Mouse (Mus musculus) thymus, postnatal 10 days (tissue): ENCODE measurements around the gene Nfkbil1.
"Not testable (repeated sequence)": the region's sequence is repeated elsewhere in the genome, so short reads cannot be mapped to it uniquely, and the experiment has no call there.

Source experiments
- DNase-seq, 2 experiments: peaks; one replicate each; pipeline ENCODE4 v3.0.0; 2021; ENCODE audit warnings: low spot score in 2 of 2

Gene Nfkbil1

GRCm38 (mm10) chr17:35237504-35237903 is 1.9 kb upstream of the Nfkbil1 start:
- no peak for DNase-seq

DNA sequence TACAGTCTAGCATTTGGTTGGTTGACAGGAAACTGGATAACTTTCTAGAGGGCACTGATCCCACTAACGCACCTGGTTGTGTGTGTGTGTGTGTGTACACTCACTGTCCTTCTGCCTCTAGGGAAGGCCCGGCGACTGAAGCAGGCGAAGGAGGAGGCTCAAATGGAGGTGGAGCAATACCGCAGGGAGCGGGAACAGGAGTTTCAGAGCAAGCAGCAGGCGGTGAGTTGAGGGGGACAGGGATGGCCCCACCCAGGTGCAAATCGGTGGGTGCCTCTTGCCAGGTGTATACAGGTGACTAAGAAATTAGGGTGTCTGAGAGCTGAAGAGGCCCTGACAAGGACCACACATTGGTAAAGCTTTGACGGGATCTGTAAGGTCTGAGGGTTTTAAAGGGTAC is 1.4 kb upstream of the Nfkbil1 start:
- no peak for DNase-seq

DNA sequence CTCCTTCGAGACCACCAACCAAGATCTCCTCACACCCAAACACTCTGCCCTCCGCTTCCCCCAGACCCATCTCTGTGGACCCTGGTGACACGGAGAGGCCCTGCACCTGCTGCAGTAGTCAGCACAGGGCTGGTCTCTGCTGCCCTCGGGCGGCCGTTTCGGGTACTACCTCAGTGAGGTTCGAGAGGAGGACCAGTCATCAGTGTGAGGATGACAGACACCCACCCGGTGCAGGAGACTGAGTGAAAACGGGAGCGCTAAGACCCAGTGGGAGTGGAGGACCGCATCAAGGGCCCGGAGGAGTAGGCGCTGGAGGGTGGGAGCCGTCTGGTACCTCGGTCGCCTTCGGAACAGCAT is 776 bp upstream of the Nfkbil1 start:
- peak; percentile 97 to 100 for DNase-seq

- peak in 1 of 2 experiments; percentile 47 for DNase-seq
Measured at GRCm38 (mm10) chr17:35234903-35235302, 689 bp downstream of the Nfkbil1 start.

DNA sequence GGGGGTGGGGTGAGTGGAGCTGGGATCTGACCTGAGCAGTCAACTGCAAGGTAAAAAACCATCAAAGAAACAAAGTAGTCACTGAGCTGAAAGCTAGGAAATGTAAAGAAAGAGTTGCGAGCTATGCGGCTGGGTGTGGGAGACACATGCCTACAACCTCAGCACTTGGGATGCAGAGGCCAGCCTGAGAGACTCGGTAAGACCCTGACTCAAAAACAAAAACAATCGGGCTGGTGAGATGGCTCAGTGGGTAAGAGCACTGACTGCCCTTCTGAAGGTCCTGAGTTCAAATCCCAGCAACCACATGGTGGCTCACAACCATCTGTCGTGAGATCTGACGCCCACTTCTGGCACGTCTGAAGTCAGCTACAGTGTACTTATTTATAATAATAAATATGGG is 1.5 kb downstream of the Nfkbil1 start:
- not testable (repeated sequence) for DNase-seq

DNA sequence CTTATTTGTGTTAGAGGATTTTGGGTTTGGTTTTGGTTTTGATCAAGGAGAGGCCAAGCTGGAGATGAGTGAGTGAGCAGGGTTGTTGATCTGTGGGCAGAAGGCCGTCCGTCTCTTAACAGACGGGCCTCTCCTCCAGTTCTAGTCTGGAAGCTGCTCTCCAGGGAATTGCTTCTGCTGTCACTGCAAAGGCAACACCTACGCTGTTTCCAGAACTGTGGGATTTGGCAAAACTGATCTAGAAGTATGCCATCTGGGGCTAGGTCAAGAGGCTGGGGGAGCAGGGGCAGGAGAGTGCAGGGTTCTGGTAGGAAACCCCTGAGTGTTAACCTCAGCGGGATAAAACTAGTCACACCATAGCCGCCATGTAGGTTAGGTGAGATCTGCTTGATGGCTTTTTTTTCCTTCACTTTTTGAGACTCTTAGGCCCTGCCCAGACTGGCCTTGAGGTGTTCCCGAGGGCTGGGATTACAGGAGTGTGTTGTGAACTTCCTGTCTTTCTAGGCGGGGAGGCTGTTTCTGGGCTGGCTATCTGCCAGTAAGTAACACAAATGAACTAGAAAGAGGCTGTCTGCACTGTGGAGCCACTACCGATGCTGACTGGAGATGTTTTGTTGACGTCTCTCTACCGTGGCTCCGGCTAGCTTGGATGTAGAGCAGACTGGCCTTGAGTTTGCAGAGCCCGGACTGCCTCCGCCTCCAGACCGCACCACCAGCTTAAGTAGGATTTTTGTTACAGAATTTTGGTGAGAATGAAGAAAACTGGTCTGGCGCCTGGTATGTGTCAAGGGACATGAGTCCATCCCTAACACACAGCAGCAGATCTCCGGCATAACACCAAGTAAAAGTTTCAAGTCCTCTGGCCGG is 2.2 kb downstream of the Nfkbil1 start, which contains the start of gene Atp6v1g2:
Gene Atp6v1g2 (plus strand): TSS at position 547 of the 867 bp plus-strand sequence.
- DNase-seq: no peak

DNA sequence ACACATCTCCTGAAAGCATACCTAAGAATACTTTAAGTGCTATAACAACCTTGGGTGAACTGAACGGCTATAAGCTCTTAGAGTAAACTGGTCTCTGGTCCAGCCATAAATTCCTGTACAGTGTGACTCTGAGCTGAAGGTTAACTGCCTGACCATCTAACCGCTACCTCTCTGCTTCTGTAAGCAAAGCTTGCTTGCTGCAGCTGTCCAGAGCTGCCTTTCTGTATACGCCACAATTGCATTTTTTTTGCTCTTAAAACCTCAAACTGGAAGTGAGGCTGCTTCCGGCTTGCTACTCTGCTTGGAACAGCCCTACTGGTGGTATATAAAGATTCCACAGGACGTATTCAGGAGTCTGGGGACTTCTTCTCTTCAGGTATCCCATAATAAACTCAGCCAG is 2.9 kb downstream of the Nfkbil1 start:
- peak; percentile 54 to 62 for DNase-seq

GRCm38 (mm10) chr17:35232043-35232442 is 3.5 kb downstream of the Nfkbil1 start:
- DNase-seq: peak; percentile 76 to 91

- no peak for DNase-seq
Measured at GRCm38 (mm10) chr17:35231022-35231421, 4.6 kb downstream of the Nfkbil1 start.

GRCm38 (mm10) chr17:35226561-35227046 is 9.0 kb downstream of the Nfkbil1 start:
- peak; percentile 39 to 51 for DNase-seq

DNA sequence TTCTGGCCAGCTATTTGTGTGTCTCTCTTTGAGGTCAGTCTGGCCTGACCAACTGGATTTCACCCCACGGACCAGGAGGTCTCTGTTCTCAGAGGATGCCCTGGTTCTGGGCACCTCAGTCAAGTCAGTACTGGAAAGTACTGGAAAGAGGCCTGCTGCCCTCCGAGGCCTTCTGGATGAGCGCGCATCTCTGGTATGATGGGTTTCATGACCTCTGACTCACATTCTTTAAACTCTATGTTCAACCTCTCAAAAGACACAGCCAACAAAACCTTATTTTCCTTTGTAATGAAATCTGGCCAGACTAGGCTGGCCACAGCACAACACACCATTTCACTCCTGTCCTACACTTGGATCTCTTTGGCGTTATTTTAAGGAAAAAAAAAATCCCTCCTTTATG is 10.1 kb downstream of the Nfkbil1 start:
- no peak for DNase-seq

GRCm38 (mm10) chr17:35224641-35225040 is 11.0 kb downstream of the Nfkbil1 start:
- DNase-seq: no peak

GRCm38 (mm10) chr17:35222299-35222698 is 13.3 kb downstream of the Nfkbil1 start:
- peak; percentile 65 to 67 for DNase-seq

GRCm38 (mm10) chr17:35220156-35220952 is 15.2 kb downstream of the Nfkbil1 start, which contains the start of gene Gm16181:
Gene Gm16181, plus strand, starts transcription at chr17:35220834.
- no peak for DNase-seq

DNA sequence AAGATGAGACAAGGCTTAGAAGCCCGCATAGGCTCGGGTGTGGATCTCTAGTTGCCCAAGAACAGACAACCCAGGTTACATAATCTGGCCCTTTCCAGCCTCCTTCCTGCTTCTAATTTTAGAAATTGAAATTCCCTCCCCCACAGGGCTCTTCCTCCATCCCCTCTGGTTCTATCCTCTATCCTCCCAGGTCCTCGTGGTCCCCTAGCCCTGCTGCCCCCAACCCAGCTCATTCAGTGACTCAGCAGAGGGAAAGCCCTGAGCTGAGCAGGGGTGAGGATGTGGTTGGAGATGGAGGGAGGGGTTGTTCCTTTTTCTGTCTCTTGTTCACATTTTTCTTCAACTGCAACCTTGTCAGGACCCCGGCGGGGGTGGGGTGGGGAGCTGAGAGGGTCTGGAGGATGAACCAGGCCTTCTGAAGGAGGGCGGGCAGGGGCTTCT is 16.0 kb downstream of the Nfkbil1 start:
- peak; percentile 66 to 69 for DNase-seq

- DNase-seq: peak; percentile 30 to 48
Measured at GRCm38 (mm10) chr17:35218516-35219193, 16.9 kb downstream of the Nfkbil1 start.

GRCm38 (mm10) chr17:35213071-35213470 is 22.5 kb downstream of the Nfkbil1 start:
- no peak for DNase-seq

GRCm38 (mm10) chr17:35210593-35210992 is 25.0 kb downstream of the Nfkbil1 start:
- no peak for DNase-seq

DNA sequence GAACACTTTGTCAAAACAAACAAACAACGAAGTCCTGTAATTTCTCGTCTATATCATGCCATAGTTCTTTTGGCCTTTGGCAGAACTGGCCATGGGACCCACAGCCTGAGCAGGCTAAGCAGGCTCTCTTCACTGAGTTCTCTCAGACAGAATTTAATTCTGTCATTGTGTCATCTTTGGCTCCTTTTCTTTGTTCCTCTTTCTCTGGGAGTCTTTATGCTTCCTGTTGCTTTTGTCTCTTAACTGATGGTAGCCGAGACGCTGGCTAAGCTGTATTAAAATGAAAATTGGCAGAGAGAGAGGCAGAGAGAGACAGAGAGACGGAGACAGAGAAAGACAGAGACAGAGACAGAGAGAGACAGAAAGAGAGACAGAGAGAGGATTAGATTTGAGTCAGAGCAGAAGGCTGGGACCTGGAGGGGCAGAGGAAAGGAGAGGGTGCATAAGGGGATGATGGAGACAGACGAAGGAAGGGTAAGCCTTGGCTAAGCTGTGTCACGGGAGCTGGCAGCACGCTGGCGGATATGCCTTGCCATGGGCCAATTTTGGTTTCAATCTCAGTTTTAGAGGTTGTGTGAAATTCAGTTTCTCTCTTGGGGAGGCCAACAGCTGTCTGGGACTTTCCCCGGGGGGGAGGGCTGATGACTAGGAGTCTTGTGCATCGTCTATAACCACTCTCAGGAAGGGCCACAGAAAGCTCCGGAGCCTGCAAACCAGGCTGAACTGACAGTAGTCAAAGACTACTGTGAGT is 25.6 kb downstream of the Nfkbil1 start:
- no peak for DNase-seq

GRCm38 (mm10) chr17:35205380-35205769 is 30.2 kb downstream of the Nfkbil1 start:
- no peak for DNase-seq
